Mouse (Mus musculus): Measurements from ENCODE around the gene Gpr68.

The Gpr68 gene

DNA sequence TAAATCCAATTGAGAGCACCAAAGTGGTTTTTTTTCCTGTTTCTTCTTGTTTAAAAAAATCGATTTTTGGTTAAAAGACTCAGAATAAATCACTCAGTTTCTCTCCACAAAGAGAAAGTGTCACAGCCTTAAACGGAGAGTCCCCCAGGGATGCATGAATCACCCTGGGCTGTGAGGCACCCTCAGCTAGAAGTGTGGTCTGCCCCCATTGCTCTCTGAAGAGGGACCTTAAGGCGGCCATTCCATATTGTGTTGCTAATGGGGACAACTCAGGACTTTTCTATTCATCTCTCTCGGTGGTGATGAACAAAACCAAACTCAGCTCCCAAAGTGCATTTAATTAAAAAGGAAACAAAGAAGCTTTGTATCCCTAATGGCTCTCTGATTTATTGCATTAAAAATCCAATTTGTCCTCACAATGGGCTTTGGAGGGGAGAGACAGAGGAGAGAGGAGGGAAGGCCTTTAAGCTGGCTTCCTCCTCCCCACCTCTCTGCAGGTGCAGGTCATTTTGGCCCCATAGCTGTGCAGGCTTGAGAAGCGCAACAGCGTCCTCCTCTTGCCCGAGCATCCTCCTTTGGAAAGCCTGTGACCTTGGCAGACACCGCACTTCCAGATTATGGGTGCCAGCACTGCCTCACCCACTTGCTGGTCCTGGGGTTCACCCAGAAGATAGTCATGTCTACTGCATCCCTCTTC, 76.2 kb downstream of the Gpr68 start:
- no peak for DNase-seq (ENCODE audit: low read depth, low spot score)

- peak; percentile 56 for DNase-seq (ENCODE audit: low read depth, low spot score)
Measured at GRCm38 (mm10) chr12:100831021-100831420, 77.0 kb downstream of the Gpr68 start.

Measured in 3T3-L1 (cell line).